Mouse (Mus musculus): ENCODE measurements around the gene 4930523C07Rik. TPM values are rescaled to one million over a fixed set of nuclear protein-coding genes. Genes with fewer than 3 reads are reported as not detected.
A peak's percentile ranks its signal among the peaks of the same experiment; 100 is the strongest.

4930523C07Rik gene
- polyA plus RNA-seq, 1 experiment from 2014 or later, result 2.3 TPM

DNA sequence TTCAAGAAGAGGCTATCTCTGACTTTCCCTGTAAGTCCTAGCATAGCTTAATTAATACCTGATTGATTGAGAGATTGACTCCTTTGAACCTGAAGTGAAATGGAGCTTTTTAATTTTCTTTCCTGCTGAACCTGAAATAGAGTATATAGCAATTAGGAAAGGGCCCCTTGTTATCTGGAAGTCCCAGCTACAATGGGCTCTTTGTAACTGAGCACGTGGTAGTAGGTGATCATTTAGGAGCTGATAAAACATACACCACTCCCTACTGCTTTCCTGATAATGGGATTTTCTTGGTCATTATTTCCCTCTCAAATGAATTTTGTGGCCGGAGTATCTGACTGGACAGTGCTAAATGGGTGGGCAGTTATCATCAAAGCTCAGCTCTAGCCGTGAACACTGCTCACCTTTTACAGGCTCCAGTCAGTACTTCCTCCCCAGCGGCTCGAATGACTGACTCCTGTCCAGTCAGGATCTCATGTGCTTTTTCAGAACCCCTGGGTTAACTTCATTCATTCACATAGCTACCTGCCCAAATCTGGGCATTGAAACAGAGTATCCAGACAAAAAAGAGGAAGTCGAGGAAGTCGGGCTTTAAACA is 20.5 kb downstream of the 4930523C07Rik start:
- no peaks in the 10 kb centered on the region for H3K4me1 ChIP-seq (ENCODE audit: control insufficient read depth, insufficient read depth, low read length)
- H3K4me2 ChIP-seq (ENCODE audit: low read depth, severe bottlenecking), result no peak overlapping the region
- no peak overlapping the region for H3K9ac ChIP-seq (ENCODE audit: low read length)
- H3K9me3 ChIP-seq (ENCODE audit: control insufficient read depth, low read length), result no peaks in the 10 kb centered on the region
- no peaks in the 10 kb centered on the region for H3K36me3 ChIP-seq (ENCODE audit: control insufficient read depth, insufficient read depth, low read length)
- 81% methylated on average over 7 of the region's 7 CpGs for WGBS
- H3K27me3 ChIP-seq (ENCODE audit: control insufficient read depth, insufficient read depth, low read length), result no peaks in the 10 kb centered on the region
- H3K27ac ChIP-seq (replicated peaks; ENCODE audit: low read depth, low read length), result no peak overlapping the region
- DNase-seq (ENCODE audit: low spot score) (no peak), ATAC-seq (ENCODE audit: insufficient number of reproducible peaks, low FRiP score, low TSS enrichment, low read depth) (no peak)
- H3K4me3 ChIP-seq (ENCODE audit: low read depth, low read length), result no peak overlapping the region

DNA sequence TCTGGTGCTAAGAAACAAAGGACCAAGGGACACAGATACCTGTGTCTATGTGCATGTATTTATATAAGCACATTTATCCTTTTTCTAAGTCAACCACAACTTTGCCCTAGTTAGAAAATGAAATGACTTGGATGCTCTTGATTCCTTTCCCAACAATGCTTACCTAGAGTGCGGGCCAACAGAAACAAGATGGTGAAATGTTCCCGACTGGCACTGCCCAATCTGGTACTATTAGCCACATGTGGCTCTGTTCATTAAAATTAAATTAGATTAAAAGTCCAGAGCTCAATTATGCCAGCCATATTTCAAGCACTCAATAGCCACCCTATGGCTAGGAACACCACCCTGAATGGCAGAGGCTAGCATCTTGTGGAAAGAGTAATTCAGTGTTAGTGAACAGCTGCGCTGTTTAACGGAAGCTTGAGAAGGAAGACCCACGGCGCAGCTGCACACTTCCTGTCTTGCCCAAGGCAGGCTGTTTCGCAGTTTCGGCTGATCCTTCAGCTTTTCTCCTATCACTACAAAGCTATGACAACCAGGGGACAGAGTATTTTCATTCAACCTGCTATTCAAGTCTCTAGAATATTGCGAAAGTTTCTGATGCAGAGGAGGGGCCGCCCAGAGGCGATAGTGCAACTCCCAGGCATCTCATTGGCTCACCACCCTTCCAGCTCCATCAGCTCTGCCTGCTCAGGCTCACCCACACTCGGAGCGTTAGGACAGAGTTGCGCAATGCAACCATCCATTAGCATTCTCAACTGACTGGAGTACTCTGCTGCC is 34.9 kb downstream of the 4930523C07Rik start:
- Histone ChIP-seq H3K4me3 (ENCODE audit: low read depth, low read length) (no peak overlapping the region), H3K4me1 (ENCODE audit: control insufficient read depth, insufficient read depth, low read length) (no peaks in the 10 kb centered on the region), H3K36me3 (ENCODE audit: control insufficient read depth, insufficient read depth, low read length) (no peaks in the 10 kb centered on the region), H3K27ac (replicated peaks; ENCODE audit: low read depth, low read length) (no peak overlapping the region), H3K9ac (ENCODE audit: low read length) (no peak overlapping the region), H3K27me3 (ENCODE audit: control insufficient read depth, insufficient read depth, low read length) (no peaks in the 10 kb centered on the region), H3K4me2 (ENCODE audit: low read depth, severe bottlenecking) (no peak overlapping the region), H3K9me3 (ENCODE audit: control insufficient read depth, low read length) (no peaks in the 10 kb centered on the region)
- ATAC-seq (ENCODE audit: insufficient number of reproducible peaks, low FRiP score, low TSS enrichment, low read depth) (no peak), DNase-seq (ENCODE audit: low spot score) (no peak)
- 69% methylated on average over 14 of the region's 14 CpGs for WGBS

DNA sequence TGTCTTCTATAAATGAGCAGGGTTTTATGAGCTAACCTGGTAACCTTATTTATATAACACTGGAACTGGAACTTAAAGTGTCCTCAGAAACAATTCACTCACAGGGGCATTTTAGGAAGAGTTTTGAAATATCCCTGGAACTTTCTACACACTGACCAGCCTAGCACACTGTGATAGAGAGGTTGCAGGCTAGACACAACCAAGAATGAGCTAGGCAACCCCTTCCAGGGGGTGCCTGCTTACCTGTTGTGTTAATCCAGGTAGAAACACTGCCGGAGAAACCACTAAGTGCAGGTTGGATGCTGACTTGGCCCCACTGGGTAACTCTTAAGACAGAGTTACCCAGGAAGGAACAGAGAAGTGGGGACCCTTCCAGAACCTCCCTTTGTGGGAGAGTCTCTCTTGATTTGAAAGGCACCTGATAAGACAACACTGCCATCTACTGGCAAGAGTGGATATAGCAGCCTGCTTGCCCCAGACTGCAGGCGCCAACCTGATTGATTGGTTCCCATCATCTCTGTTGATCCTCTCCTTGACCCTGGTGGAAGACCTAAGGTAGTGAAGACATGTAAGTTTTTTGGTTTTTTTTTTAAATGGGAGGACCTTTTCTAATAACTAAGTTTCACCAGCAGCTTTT is 36.7 kb downstream of the 4930523C07Rik start:
- H3K9ac ChIP-seq (ENCODE audit: low read length), result no peak overlapping the region
- no peak overlapping the region for H3K4me2 ChIP-seq (ENCODE audit: low read depth, severe bottlenecking)
- 29% methylated on average over 2 of the region's 2 CpGs for WGBS
- H3K9me3 ChIP-seq (ENCODE audit: control insufficient read depth, low read length), result no peaks in the 10 kb centered on the region
- H3K27ac ChIP-seq (replicated peaks; ENCODE audit: low read depth, low read length), result no peak overlapping the region
- no peaks in the 10 kb centered on the region for H3K4me1 ChIP-seq (ENCODE audit: control insufficient read depth, insufficient read depth, low read length)
- H3K4me3 ChIP-seq (ENCODE audit: low read depth, low read length), result no peak overlapping the region
- ATAC-seq (ENCODE audit: insufficient number of reproducible peaks, low FRiP score, low TSS enrichment, low read depth) (peak; percentile 54; the same call in 1 of the 2 replicates), DNase-seq (ENCODE audit: low spot score) (peak; percentile 90)
- no peaks in the 10 kb centered on the region for H3K27me3 ChIP-seq (ENCODE audit: control insufficient read depth, insufficient read depth, low read length)
- H3K36me3 ChIP-seq (ENCODE audit: control insufficient read depth, insufficient read depth, low read length), result no peaks in the 10 kb centered on the region

DNA sequence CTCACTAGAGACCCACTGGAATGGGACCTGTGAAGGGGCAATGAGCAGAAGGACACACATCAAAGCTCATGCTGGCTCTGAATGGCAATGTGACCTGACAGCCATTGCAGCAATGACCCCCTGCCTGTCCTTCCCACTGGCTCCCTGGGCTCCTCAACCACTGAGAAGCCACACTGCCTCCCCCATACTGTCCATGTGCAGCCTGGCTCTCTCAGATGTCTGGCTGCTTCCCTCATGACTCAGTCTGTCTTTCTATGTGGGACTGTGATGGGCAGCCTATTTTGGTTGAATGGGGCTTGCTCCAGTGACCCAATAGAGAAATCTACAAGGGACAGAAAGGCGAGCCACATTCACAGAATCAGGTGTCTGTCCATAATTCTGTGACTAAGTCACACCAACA is 38.5 kb downstream of the 4930523C07Rik start:
- H3K4me1 ChIP-seq (ENCODE audit: control insufficient read depth, insufficient read depth, low read length), result no peaks in the 10 kb centered on the region
- no peak for ATAC-seq (ENCODE audit: insufficient number of reproducible peaks, low FRiP score, low TSS enrichment, low read depth)
- H3K4me2 ChIP-seq (ENCODE audit: low read depth, severe bottlenecking), result no peak overlapping the region

DNA sequence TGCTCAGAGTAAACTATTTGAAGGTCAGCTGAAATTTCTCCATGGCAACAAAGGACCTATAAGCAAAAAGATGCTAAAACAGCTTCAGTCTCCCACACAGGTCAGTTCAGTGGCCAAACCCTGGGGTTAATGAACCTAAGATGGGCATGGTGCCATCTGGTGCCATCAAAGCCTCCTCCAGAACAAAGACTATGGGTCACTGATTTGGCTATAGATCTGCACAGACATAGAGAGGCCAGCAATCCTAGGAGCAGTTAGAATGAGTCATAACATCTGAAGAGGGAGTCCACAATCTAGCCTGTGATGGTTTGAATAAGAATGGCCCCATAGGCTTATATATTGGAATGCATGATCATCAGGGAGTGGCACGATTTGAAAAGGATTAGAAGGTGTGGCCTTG is 40.1 kb downstream of the 4930523C07Rik start:
- no peak for ATAC-seq (ENCODE audit: insufficient number of reproducible peaks, low FRiP score, low TSS enrichment, low read depth)
- no peaks in the 10 kb centered on the region for H3K36me3 ChIP-seq (ENCODE audit: control insufficient read depth, insufficient read depth, low read length)
- 85% methylated on average over 1 of the region's 1 CpGs for WGBS

More for the DNA sequence above, 38.5 kb downstream of the 4930523C07Rik start:
- Histone ChIP-seq H3K4me3 (ENCODE audit: low read depth, low read length) (no peak overlapping the region), H3K27ac (replicated peaks; ENCODE audit: low read depth, low read length) (no peak overlapping the region), H3K9me3 (ENCODE audit: control insufficient read depth, low read length) (no peaks in the 10 kb centered on the region), H3K36me3 (ENCODE audit: control insufficient read depth, insufficient read depth, low read length) (no peaks in the 10 kb centered on the region), H3K9ac (ENCODE audit: low read length) (no peak overlapping the region), H3K27me3 (ENCODE audit: control insufficient read depth, insufficient read depth, low read length) (no peaks in the 10 kb centered on the region)
- WGBS, result 86% methylated on average over 1 of the region's 1 CpGs
- no peak for DNase-seq (ENCODE audit: low spot score)

DNA sequence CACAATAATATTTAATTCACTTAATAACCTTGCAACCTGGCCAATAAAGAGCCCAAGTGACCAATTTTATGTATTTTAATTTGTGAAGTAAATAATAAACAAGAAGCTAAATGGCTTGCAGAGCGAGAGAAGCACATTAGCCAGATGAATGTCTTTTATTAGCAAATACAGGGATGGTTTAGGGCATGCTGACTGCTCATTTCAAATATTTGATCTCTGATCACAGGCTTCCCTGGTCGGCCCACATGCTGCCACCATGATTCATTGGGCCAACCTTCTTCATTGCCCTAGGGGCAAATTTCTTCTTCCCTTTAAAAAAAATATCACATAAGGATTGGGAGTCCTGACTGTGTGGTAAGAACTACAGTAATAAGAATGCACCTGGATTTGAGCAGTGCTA is 42.5 kb downstream of the 4930523C07Rik start:
- H3K4me3 ChIP-seq (ENCODE audit: low read depth, low read length), result no peak overlapping the region
- 65% methylated on average over 2 of the region's 2 CpGs for WGBS
- H3K36me3 ChIP-seq (ENCODE audit: control insufficient read depth, insufficient read depth, low read length), result no peaks in the 10 kb centered on the region
- H3K27ac ChIP-seq (replicated peaks; ENCODE audit: low read depth, low read length), result no peak overlapping the region
- H3K27me3 ChIP-seq (ENCODE audit: control insufficient read depth, insufficient read depth, low read length), result no peaks in the 10 kb centered on the region
- ATAC-seq (ENCODE audit: insufficient number of reproducible peaks, low FRiP score, low TSS enrichment, low read depth) (no peak), DNase-seq (ENCODE audit: low spot score) (no peak)
- no peaks in the 10 kb centered on the region for H3K4me1 ChIP-seq (ENCODE audit: control insufficient read depth, insufficient read depth, low read length)
- no peak overlapping the region for H3K4me2 ChIP-seq (ENCODE audit: low read depth, severe bottlenecking)
- no peak overlapping the region for H3K9ac ChIP-seq (ENCODE audit: low read length)
- H3K9me3 ChIP-seq (ENCODE audit: control insufficient read depth, low read length), result no peaks in the 10 kb centered on the region

More for the DNA sequence above, 40.1 kb downstream of the 4930523C07Rik start:
- H3K27me3 ChIP-seq (ENCODE audit: control insufficient read depth, insufficient read depth, low read length), result no peaks in the 10 kb centered on the region
- H3K4me3 ChIP-seq (ENCODE audit: low read depth, low read length), result no peak overlapping the region
- no peak overlapping the region for H3K27ac ChIP-seq (replicated peaks; ENCODE audit: low read depth, low read length)
- no peaks in the 10 kb centered on the region for H3K9me3 ChIP-seq (ENCODE audit: control insufficient read depth, low read length)
- H3K9ac ChIP-seq (ENCODE audit: low read length), result no peak overlapping the region
- DNase-seq (ENCODE audit: low spot score), result no peak
- no peak overlapping the region for H3K4me2 ChIP-seq (ENCODE audit: low read depth, severe bottlenecking)
- H3K4me1 ChIP-seq (ENCODE audit: control insufficient read depth, insufficient read depth, low read length), result no peaks in the 10 kb centered on the region

DNA sequence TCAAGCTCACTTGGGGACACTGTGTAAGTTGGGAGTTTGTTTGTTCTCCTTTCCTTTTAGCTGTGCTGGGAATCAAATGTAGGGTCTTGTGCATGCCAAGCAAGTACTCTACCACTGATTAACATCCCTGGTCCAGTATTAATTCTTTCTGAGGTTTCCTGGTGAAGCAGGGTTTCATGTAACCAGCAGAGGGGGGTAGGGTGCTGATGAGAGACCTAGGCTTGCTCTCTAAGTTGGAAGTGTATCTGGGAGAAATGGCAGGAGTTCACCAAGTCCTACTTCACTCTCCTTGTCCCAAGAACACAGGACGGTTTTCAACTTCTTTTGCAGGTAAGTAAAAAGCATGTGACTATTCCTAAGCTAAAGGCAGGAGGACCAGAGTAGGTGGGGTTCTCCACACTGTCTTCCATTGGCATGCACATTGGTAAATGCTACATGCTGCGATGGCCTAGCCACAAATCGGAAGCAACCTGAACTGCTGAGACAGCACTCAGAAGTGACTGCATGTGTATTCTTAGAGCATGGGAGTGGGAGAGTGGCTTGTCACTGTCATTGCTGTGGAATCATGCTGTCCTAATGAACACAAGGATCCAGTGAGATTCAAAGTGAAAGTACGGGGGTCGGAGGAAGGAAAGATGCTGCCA is 55.6 kb downstream of the 4930523C07Rik start:
- no peak overlapping the region for H3K4me2 ChIP-seq (ENCODE audit: low read depth, severe bottlenecking)
- H3K4me1 ChIP-seq (ENCODE audit: control insufficient read depth, insufficient read depth, low read length), result no peaks in the 10 kb centered on the region
- no peak overlapping the region for H3K4me3 ChIP-seq (ENCODE audit: low read depth, low read length)
- ATAC-seq (ENCODE audit: insufficient number of reproducible peaks, low FRiP score, low TSS enrichment, low read depth), result no peak
- no peak overlapping the region for H3K27ac ChIP-seq (replicated peaks; ENCODE audit: low read depth, low read length)
- H3K36me3 ChIP-seq (ENCODE audit: control insufficient read depth, insufficient read depth, low read length), result no peaks in the 10 kb centered on the region
- H3K9me3 ChIP-seq (ENCODE audit: control insufficient read depth, low read length), result no peaks in the 10 kb centered on the region
- H3K9ac ChIP-seq (ENCODE audit: low read length), result no peak overlapping the region
- no peaks in the 10 kb centered on the region for H3K27me3 ChIP-seq (ENCODE audit: control insufficient read depth, insufficient read depth, low read length)
- DNase-seq (ENCODE audit: low spot score), result no peak
- WGBS, result 83% methylated on average over 5 of the region's 5 CpGs

DNA sequence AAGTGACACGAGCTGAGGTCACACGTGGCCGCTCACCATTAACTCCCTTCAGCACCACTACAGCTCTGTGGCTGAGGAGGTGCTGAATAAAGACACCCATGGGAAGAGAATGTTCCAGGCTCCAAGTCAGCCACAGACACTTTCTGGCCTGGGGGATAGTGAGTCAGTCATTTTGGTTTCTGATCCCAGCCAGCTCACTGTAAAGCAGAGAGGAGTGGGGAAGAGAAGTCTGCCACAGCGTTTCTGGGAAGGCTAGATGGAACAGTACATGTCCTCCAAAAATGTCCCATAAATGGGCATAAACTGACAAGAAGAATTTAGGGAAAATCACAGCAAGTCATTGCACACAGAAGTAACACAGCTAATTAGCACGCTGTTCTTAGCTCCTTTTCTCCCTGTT is 56.8 kb downstream of the 4930523C07Rik start:
- no peak for ATAC-seq (ENCODE audit: insufficient number of reproducible peaks, low FRiP score, low TSS enrichment, low read depth)
- H3K27ac ChIP-seq (replicated peaks; ENCODE audit: low read depth, low read length), result no peak overlapping the region
- WGBS, result 88% methylated on average over 5 of the region's 5 CpGs

More for the DNA sequence above, 56.8 kb downstream of the 4930523C07Rik start:
- Histone ChIP-seq H3K27me3 (ENCODE audit: control insufficient read depth, insufficient read depth, low read length) (no peaks in the 10 kb centered on the region), H3K36me3 (ENCODE audit: control insufficient read depth, insufficient read depth, low read length) (no peaks in the 10 kb centered on the region), H3K9me3 (ENCODE audit: control insufficient read depth, low read length) (no peaks in the 10 kb centered on the region), H3K4me3 (ENCODE audit: low read depth, low read length) (no peak overlapping the region), H3K9ac (ENCODE audit: low read length) (no peak overlapping the region), H3K4me1 (ENCODE audit: control insufficient read depth, insufficient read depth, low read length) (no peaks in the 10 kb centered on the region), H3K4me2 (ENCODE audit: low read depth, severe bottlenecking) (no peak overlapping the region)
- DNase-seq (ENCODE audit: low spot score), result no peak
